Mouse (Mus musculus) hindlimb bud, embryonic 11.5 days (tissue): ENCODE measurements around the gene Nit2.

Experiments
- DNase-seq: peaks from one replicate; pipeline ENCODE4 v3.0.0-alpha.2; 2012; ENCODE audit warnings: low read depth, low spot score; ENCODE audit errors: extremely low spot score

Gene Nit2

DNA sequence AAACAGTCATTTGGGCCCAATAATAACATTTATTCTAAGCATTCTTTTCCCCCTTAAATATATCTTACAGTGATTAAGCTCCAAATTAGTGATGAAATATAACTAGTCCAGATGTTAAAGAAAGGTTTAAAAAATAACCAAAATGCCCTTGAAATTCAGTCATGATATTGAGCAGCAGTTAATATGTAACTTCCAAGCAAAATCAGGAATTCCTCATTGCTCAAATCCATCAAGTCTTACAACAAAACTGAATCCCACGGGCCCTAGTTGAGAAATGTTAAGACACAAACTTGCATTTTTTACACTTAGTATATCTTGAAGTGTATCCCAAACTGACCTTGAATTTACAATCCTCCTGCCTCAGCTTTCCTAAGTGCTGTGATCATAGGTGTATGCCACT is 3.4 kb downstream of the Nit2 start:
- DNase-seq = no peak

- DNase-seq = no peak
Measured at GRCm38 (mm10) chr16:57162841-57163240, 4.3 kb downstream of the Nit2 start.

GRCm38 (mm10) chr16:57159835-57160234 is 7.3 kb downstream of the Nit2 start:
- DNase-seq = no peak

DNA sequence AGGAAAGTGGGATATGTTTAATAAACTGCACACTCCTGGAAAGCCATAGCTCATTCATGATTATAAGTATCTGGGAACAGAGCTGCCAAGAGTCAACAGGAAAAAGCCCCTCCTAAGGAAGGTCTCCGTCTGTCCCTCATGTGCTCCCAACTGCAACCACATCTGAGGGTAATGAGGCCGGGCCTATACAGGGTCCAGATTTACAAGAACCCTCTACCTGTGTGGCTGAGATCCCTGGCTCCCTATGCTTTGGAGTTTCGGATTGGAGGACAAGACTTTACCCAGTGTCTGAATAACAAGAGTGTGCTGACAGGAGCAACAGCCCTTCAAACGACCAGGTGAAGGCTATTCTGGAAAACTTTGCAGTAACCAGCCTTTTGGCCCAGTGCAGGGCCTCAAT is 9.4 kb downstream of the Nit2 start:
- no peak for DNase-seq

DNA sequence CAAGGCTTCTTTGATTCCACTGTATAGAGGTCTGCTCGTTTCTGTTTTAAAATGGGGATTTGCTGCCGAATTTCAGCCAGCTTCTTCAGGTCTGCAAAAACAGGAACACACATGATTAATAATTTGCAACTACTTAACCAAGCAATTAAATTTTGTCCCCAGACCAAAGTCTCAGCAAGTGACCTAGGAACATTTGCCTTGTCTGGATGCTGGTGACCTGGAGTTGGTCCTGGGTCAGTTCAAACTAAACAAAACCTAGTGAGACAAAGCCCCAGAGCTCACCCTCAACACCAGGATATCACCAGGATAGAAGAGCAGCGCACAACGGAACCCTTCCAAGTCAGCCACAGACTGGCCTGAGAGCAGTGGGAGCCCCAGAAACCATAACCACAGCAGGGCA is 10.1 kb downstream of the Nit2 start:
- DNase-seq = no peak

DNA sequence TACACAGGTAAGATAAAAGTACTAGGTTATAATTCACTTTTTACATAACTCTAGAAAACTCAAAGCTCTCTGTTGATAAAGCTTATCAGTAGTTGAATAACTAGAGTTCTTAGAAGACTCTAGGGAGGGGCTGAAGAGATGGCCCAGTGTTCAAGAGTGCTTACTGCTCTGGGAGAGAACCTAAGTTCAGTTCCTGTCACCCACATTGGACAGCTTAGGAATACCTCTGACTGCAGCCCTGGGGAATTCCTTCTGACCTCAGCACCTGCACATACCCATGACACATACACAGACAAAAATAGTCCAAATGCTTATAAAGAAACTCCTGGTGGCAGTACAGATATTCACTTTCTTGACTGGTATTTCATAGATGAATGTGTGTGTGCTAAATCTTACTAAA is 11.2 kb downstream of the Nit2 start:
- DNase-seq = no peak

- no peak for DNase-seq
Measured at GRCm38 (mm10) chr16:57151437-57151836, 15.7 kb downstream of the Nit2 start.

DNA sequence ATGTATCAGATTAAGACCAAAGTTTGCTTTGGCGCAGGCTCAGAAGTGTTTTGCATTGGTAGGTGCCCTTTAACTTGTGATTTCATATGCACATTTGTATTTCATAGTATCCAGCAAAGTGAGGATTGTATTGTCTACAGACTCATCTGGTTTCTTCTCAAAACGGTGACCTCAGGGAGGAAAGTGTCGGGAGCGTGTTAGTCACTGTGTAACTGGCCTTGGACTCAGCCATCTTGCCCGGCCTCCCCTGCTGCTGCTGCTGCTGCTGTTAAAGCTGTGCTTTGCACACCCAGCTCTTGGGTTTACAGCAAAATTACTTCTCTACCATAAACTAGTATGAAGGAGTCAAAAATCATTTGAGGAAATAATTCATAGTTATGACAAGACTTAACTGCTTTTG is 22.4 kb downstream of the Nit2 start:
- no peak for DNase-seq

DNA sequence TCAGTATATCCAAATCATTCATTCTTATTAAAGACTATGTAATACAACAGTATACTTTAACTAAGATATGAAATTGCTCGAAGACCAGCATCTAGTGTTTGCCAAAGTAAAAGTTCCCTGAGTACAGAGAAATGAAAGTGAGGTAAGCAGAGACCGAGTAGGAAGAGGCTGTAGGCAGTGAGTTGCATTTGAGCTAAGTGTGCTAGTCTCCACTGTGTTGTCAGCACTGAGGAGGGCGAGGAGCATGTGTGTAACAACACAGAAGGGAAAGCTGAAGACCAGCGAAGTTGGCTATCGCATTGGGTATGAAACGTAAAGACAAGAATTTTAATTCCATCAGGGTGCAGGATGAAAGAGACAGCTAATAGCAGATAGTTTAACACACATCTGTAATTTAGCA is 33.5 kb downstream of the Nit2 start:
- DNase-seq = no peak

- DNase-seq = no peak
Measured at GRCm38 (mm10) chr16:57132326-57132725, 34.8 kb downstream of the Nit2 start.

DNA sequence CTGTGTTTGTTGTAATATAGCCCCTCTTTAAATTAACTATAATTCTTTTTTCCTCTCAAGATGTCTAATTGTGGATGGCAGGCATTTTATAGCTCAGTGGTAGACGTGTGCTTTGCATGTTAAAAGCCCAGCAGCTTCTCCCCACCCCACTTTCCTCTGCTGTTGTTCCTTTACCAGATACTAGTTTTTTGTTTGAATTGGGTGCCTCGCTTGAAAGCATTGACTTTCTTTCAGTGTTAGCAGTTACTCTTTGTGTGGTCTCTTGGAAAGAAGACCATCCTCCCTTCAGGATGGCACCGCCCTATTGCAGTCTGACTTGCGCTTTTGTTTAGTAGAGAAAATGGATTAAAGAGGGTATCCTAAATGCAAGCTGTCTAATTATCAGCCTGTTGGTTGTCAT is 35.6 kb downstream of the Nit2 start:
- no peak for DNase-seq

DNA sequence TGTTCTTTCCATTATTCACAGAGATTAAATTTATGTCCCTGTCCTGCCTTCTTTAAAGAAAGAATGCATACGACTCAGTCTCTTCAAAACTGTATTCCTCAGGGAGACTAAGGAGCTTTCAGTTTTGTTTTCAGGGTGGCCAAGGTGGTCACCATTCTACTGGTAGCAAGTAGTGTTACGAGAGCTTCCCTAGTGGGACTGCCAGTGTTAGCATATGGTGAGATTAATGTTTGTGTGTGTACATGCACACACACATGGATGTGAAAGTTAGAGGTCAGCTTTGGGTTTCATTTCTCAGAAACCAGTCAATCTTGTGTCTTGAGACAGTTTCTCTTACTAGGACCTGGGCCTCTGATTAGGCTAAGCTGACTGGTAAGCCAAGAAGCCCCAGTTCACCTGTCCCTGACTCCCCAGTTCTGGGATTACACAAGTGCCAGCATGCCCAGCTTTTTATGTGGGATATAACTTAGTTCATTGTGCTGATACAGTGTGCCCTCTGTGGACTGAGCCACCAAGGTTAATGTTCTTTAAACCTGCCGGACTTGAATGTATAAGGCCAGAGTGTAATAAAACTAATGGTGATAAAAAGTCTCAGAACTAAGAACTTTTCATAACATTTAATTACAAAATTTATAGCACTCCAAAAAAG is 36.3 kb downstream of the Nit2 start:
- DNase-seq = no peak

- DNase-seq = no peak
Measured at GRCm38 (mm10) chr16:57127825-57128224, 39.3 kb downstream of the Nit2 start.

GRCm38 (mm10) chr16:57126268-57126667 is 40.9 kb downstream of the Nit2 start:
- DNase-seq = no peak

- no peak for DNase-seq
Measured at GRCm38 (mm10) chr16:57122682-57123445, 44.3 kb downstream of the Nit2 start.

DNA sequence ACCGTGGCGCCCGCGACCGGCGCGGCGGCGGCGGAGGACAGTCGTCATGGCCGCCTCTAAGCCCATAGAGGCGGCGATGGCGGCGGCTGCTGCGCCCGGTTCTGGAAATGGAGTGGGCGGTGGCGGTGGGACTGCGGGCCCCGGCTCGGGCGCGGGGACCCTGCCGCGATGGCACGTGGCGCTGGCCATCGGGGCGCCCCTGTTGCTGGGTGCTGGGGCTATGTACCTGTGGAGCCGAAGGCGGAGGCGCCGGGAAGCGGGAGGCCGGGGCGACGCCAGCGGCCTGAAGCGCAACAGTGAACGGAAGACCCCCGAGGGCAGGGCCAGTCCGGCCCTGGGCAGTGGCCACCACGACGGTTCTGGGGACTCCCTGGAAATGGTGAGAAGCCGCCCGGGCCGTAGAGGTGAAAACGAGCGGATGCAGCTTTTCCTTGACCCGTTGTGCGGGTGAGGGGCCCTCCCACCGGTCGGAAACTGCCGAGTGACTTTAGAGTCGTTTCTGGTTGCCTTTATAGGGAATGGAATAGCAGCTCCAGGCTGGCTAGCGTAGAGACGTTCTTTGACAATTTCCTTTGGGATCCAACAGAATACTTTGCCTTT is 45.2 kb downstream of the Nit2 start:
- no peak for DNase-seq

DNA sequence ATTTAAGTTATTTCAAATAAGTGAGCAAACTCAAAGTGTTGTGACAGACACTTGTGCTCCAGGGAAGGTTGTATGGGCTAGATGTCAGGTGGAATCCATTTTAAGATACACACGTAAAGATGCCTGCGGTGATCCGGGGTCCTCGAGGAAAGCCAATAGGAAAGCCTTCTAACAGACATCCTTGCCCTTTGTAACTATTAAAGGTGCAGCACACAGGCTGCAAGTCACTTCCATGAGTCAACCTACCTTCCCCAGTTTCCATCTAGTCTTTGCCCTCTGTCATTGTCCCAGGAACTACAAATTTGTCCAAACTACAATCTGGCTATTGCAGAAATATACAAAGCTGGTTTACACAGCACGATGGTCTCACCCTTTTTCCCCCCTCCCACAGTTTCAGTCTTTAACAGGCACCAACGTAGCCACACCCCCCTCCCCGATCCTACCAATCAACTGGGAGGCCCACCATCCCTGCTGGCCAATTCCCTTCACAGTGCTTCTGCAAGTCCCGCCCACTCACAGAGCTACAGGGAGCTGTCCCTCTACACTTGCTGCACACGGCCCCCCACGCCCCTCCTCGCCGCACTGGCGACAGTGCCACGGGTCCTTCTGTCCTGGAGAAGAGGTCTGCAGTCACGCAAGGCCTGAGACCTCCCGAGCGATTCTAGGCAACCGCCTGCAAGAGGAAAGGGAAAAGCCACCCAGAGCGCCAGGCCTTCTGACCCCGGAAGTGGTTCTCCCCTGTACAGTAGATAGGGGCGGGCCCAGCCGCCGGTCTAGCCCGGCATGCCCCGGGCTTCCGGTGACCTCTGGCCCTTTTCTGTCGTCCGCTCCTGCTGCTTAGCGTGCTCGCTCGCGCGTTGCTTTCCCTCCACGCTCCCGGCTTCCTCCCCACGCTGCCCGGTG is 46.0 kb downstream of the Nit2 start, which contains the start of gene Tomm70a:
Gene Tomm70a (plus strand): TSS at position 791 of the 903 bp plus-strand sequence.
- DNase-seq = peak; percentile 95

- no peak for DNase-seq
Measured at GRCm38 (mm10) chr16:57117562-57117961, 49.6 kb downstream of the Nit2 start.

DNA sequence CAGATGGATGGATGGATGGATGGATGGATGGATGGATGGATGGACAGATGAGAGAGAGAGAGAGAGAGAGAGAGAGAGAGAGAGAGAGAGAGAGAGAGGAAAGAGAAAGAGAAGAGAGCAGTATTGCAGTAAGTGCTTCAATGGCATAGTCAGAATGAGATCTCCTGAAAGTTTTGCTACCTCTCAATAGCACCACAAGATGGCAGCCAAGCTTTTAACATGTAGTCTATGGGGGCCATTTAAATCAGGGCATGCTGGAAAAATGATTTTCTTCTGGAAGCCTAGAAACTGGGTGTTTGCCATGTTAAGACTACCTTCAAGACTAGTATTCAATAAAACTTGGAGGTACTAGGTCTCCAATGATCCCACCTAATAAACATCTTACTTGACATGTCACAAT is 51.1 kb downstream of the Nit2 start:
- DNase-seq = no peak
